Mouse (Mus musculus): ENCODE results near the gene Polr3f. TPM values are rescaled to one million over a fixed set of nuclear protein-coding genes. Genes with fewer than 3 reads are reported as not detected.

Gene Polr3f
- polyA plus RNA-seq, 1 experiment: 7.3 TPM

DNA sequence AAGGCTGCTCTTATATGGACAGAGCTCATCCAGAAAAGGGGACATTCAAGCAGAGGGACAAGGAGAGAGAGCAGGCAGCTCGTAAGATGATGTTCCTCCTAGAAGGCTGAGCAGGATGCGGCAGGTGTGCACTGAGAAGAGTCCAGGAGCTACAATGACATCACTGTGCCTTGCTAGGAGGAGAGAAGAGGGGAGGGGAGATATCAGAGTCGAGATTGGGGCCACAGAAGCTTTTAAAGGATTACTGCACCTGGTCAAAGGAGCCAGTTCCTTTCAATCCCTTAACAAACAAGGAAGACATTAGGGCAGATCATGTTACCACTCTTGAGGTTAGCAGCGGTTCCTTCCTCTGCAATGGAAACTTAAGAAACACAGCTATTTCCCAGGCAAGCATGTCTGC lies 20.0 kb downstream of the Polr3f start:
- 72% methylated on average over 4 of the region's 4 CpGs for WGBS
- TF ChIP-seq CTCF (IDR thresholded peaks at IDR 0.05; ENCODE audit: control insufficient read depth, insufficient read depth, low read length): no peak
- no peak for TF ChIP-seq POLR2A (IDR thresholded peaks at IDR 0.05; ENCODE audit: borderline replicate concordance, control insufficient read depth, low read depth, low read length)

DNA sequence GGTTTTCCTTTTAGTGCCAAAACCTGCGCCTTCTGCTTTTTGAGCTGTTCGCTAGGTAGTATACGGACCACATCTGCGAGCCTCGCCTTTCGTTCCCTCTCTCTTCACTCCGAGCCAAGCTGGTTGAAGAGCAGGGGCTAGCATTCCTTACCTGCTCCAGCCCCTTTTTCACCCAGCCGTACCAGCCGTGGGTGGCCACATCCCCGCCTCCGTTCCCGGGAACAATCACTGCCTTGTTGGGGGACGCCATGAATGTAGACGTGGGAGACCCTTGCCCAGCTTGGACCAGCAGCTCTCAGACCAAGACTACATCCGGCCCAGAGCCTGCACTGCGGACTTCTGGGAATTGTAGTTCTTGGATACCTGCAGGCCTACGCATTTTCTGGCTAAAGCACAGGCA lies 23.0 kb downstream of the Polr3f start, which contains the start of gene Rbbp9:
TSS of gene Rbbp9 (minus strand) at position 341 of the 400 bp plus-strand sequence.
- 1% methylated on average over 17 of the region's 17 CpGs for WGBS
- TF ChIP-seq POLR2A (IDR thresholded peaks at IDR 0.05; ENCODE audit: borderline replicate concordance, control insufficient read depth, low read depth, low read length) (no peak), CTCF (IDR thresholded peaks at IDR 0.05; ENCODE audit: control insufficient read depth, insufficient read depth, low read length) (no peak)
- Histone ChIP-seq H3K27ac (ENCODE audit: control insufficient read depth, insufficient read depth, low read depth, low read length, poor library complexity) (no peak within 1 kb of the TSS), H3K4me3 (replicated peaks; ENCODE audit: control insufficient read depth, low read depth, low read length) (peak within 1 kb of the TSS; percentile 96), H3K4me1 (ENCODE audit: control insufficient read depth, insufficient read depth, low read length) (no peaks in the 10 kb centered on the region)

More for the DNA sequence above, 20.0 kb downstream of the Polr3f start:
- no peak overlapping the region for H3K27ac ChIP-seq (ENCODE audit: control insufficient read depth, insufficient read depth, low read depth, low read length, poor library complexity)
- no peak overlapping the region for H3K4me3 ChIP-seq (replicated peaks; ENCODE audit: control insufficient read depth, low read depth, low read length)
- H3K4me1 ChIP-seq (ENCODE audit: control insufficient read depth, insufficient read depth, low read length): no peaks in the 10 kb centered on the region

DNA sequence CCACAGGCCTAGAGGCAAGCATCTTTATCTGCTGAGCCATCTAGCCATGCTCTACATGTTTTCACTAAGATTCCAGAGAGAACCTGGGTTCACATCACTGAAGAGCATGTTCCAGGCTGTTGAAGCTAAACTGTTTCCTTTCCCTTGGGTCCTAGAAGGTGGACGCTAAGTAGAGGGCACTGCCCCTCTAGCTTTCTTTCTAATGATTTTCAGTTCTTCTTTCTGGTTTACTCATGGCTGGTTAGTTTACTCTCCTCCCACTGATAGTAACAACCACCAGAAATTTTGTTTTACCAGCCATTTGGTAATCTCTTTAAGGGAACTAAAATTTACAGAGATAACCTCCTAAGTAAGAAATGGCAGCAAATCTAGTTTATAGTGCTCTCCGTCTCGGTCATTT lies 26.4 kb downstream of the Polr3f start:
- Histone ChIP-seq H3K4me3 (replicated peaks; ENCODE audit: control insufficient read depth, low read depth, low read length) (no peak overlapping the region), H3K4me1 (ENCODE audit: control insufficient read depth, insufficient read depth, low read length) (no peaks in the 10 kb centered on the region; the same call in 1 of the 2 replicates), H3K27ac (ENCODE audit: control insufficient read depth, insufficient read depth, low read depth, low read length, poor library complexity) (no peak overlapping the region)
- TF ChIP-seq POLR2A (IDR thresholded peaks at IDR 0.05; ENCODE audit: borderline replicate concordance, control insufficient read depth, low read depth, low read length) (no peak), CTCF (IDR thresholded peaks at IDR 0.05; ENCODE audit: control insufficient read depth, insufficient read depth, low read length) (no peak)
- WGBS: 80% methylated on average over 3 of the region's 3 CpGs

DNA sequence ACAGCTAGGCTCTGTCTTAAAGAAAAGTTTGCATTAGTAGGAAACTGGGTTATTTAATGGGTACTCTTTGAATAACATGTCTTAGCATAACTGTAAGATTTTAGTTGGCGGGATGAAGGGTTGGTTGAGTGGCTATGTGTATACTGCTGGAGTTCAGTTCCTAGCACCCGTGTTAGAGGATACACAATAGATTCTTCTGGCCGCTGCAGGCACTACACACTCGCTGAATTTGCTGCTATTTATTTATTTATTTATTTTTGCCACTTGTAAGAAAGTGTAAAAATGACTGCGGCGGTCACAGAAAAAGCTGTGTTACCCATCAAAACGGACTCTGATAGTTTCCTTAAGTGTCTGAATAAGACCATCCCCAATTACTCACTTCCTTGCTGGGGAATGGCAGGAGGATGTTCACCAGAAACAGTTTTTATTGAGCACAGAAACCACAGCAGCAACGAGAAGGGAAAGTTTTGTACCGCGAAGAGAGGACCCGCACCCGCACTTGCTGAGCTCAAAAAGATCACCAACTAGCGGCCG lies 27.8 kb downstream of the Polr3f start:
- Histone ChIP-seq H3K4me1 (ENCODE audit: control insufficient read depth, insufficient read depth, low read length) (no peaks in the 10 kb centered on the region; the same call in 1 of the 2 replicates), H3K27ac (ENCODE audit: control insufficient read depth, insufficient read depth, low read depth, low read length, poor library complexity) (peak overlapping the region; percentile 90), H3K4me3 (replicated peaks; ENCODE audit: control insufficient read depth, low read depth, low read length) (peak overlapping the region; percentile 78)
- under 1% methylated on average over 14 of the region's 14 CpGs for WGBS
- no peak for TF ChIP-seq POLR2A (IDR thresholded peaks at IDR 0.05; ENCODE audit: borderline replicate concordance, control insufficient read depth, low read depth, low read length)
- TF ChIP-seq CTCF (IDR thresholded peaks at IDR 0.05; ENCODE audit: control insufficient read depth, insufficient read depth, low read length): no peak

DNA sequence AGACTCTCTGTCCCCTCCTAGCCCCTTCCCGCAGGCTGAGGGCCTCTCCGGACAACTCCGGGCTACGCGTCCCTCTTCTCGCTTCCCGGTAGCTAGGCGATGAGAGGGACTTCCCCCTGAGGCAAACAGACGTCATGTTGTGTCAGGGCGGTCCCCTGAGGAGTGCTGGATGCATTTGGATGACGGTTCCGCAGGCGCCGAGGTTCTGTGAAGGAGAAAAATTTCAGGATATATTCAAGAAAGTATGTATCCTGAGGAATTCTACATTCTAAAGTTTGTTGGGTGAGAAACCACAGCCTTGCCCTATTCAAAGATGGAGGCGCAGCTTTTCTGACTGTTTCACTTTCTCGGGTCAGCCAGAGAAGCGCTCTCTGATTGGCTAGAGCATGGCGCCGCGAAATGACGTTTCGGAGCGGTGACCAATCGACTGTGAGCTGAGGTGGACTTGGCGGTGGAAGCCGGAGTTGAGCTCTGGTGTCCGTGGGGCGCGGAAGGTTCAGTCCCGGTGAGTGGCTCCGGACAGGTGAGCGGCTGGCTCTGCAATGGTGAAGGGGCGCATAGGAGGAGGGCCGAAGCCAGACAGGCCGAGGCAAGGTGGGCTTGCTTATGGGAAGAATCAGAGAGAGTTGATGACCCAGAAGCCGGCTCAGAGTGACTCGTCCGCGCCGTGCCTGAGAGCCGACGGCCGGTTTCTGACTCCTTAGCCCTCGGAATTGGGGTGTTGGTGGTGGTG lies 28.5 kb downstream of the Polr3f start, which contains the start of gene Sec23b:
TSS of gene Sec23b (plus strand) at position 410 of the 733 bp plus-strand sequence.
- peak within 1 kb of the TSS; percentile 78 for H3K4me3 ChIP-seq (replicated peaks; ENCODE audit: control insufficient read depth, low read depth, low read length)
- H3K4me1 ChIP-seq (ENCODE audit: control insufficient read depth, insufficient read depth, low read length): no peaks in the 10 kb centered on the region; the same call in 1 of the 2 replicates
- peak within 1 kb of the TSS; percentile 90 for H3K27ac ChIP-seq (ENCODE audit: control insufficient read depth, insufficient read depth, low read depth, low read length, poor library complexity)
- under 1% methylated on average over 44 of the region's 44 CpGs for WGBS
- TF ChIP-seq POLR2A (IDR thresholded peaks at IDR 0.05; ENCODE audit: borderline replicate concordance, control insufficient read depth, low read depth, low read length) (peak; percentile 92), CTCF (IDR thresholded peaks at IDR 0.05; ENCODE audit: control insufficient read depth, insufficient read depth, low read length) (peak; percentile 22; the same call in 1 of the 2 replicates)

DNA sequence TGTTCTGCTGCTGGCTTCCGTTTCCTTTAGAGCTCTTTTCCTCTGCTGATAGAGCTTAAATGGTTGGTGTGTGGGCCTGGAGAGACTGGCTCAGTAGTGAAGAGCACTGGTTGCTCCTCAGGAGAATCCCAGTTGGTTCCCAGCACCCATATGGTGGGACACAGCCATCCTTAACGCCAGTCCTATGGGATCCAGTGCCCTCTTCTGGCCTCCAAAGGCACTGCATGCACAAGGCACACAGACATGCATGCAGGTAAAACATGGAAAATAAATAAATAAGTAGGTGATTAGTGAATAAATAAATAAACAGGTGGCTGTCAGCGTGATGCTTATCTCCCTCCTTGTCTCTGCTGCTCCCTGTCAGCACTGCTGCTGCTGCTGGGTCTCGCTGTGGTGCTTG lies 61.2 kb downstream of the Polr3f start:
- TF ChIP-seq POLR2A (IDR thresholded peaks at IDR 0.05; ENCODE audit: borderline replicate concordance, control insufficient read depth, low read depth, low read length) (no peak), CTCF (IDR thresholded peaks at IDR 0.05; ENCODE audit: control insufficient read depth, insufficient read depth, low read length) (peak; percentile 32; the same call in 1 of the 2 replicates)
- Histone ChIP-seq H3K4me1 (ENCODE audit: control insufficient read depth, insufficient read depth, low read length) (no peaks in the 10 kb centered on the region; the same call in 1 of the 2 replicates), H3K27ac (ENCODE audit: control insufficient read depth, insufficient read depth, low read depth, low read length, poor library complexity) (no peak overlapping the region), H3K4me3 (replicated peaks; ENCODE audit: control insufficient read depth, low read depth, low read length) (no peak overlapping the region)
- WGBS: 90% methylated on average over 4 of the region's 4 CpGs

Other genes with a start within 250 kb of the Polr3f start
- gene Ovol2, start 195.6 kb upstream of the Polr3f start, polyA plus RNA-seq (2011; ENCODE audit: insufficient read depth, insufficient read length, low replicate concordance, missing spikeins): 0.97 TPM in 1 of 2 replicates, not detected in the other
- gene Kat14, start 158.7 kb upstream of the Polr3f start, polyA plus RNA-seq (2011; ENCODE audit: insufficient read depth, insufficient read length, low replicate concordance, missing spikeins): 17.5 and 20.0 TPM in 2 replicates
- gene Pet117, start 158.7 kb upstream of the Polr3f start, polyA plus RNA-seq (2011; ENCODE audit: insufficient read depth, insufficient read length, low replicate concordance, missing spikeins): 1.7 TPM in 1 of 2 replicates, not detected in the other
- 0.29 and 0.37 TPM in 2 replicates for gene Dzank1, start 304 bp upstream of the Polr3f start, polyA plus RNA-seq (2011; ENCODE audit: insufficient read depth, insufficient read length, low replicate concordance, missing spikeins)
- 4.0 and 4.6 TPM in 2 replicates for gene Rbbp9, start 23.2 kb downstream of the Polr3f start, polyA plus RNA-seq (2011; ENCODE audit: insufficient read depth, insufficient read length, low replicate concordance, missing spikeins)
- 14.0 and 20.1 TPM in 2 replicates for gene Sec23b, start 28.5 kb downstream of the Polr3f start, polyA plus RNA-seq (2011; ENCODE audit: insufficient read depth, insufficient read length, low replicate concordance, missing spikeins)
- gene Smim26, start 66.3 kb downstream of the Polr3f start, polyA plus RNA-seq (2011; ENCODE audit: insufficient read depth, insufficient read length, low replicate concordance, missing spikeins): 5.8 and 24.7 TPM in 2 replicates
- gene Dtd1, start 72.2 kb downstream of the Polr3f start, polyA plus RNA-seq (2011; ENCODE audit: insufficient read depth, insufficient read length, low replicate concordance, missing spikeins): 3.3 and 5.6 TPM in 2 replicates

Measured in bone marrow, adult 2 months (tissue).